9 mouse cellular contexts compared by ENCODE assay signal in the genomic region with DNA sequence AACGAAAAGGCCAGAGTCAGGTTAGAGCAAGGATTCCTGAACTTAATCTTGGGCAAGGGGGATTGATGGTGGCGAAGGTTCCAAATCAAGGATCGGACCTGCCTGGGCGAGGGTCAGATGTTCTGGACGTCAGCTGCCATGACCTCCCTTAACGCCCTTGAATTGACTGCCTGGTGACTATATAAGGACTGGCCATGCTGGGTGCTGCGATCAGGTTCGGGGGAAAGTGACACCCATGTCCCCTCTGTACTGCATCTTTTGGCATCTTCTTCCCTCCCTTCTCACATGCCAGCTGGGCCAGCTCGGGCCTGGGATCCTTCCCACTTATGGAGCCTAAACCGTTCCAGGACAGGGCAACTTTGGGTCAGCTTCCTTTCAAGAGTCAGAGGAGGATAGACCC. TPM values are rescaled to one million over a fixed set of nuclear protein-coding genes. Genes with fewer than 3 reads are reported as not detected.
DNase-seq lines count a peak whose midpoint lies in the region; ATAC-seq lines count a peak whose summit lies in the region.
"Had no signal": no experiment of that assay in that cellular context is flagged by ENCODE, and none has a peak within 500 bp of the region (broad histone marks: within the 10 kb centered on the region; RNA-seq: fewer than 3 reads in every experiment).

No protein-coding gene starts in this region.

- H3K27me3 ChIP-seq in kidney, embryonic 16.5 days (ENCODE audit: insufficient read depth, low read length): no peaks in the 10 kb centered on the region
- no peaks in the 10 kb centered on the region for H3K27me3 ChIP-seq in liver, embryonic 11.5 days (replicated peaks; ENCODE audit: control insufficient read depth, insufficient read depth, low read length)
- H3K27me3 ChIP-seq: Patski had no signal

- H3K36me3 ChIP-seq in kidney, embryonic 16.5 days (ENCODE audit: insufficient read depth, low read length): peaks cover 19% of the 10 kb centered on the region
- peaks cover 16% of the 10 kb centered on the region for H3K36me3 ChIP-seq in liver, embryonic 11.5 days (ENCODE audit: control insufficient read depth, insufficient read depth, low read length)

- H3K27ac ChIP-seq in kidney, embryonic 16.5 days (ENCODE audit: low read length): peak overlapping the region; percentile 97
- no peak overlapping the region for H3K27ac ChIP-seq in liver, embryonic 11.5 days (ENCODE audit: low read depth, low read length)

- peaks cover 27% of the 10 kb centered on the region for H3K4me1 ChIP-seq in kidney, embryonic 16.5 days (ENCODE audit: insufficient read depth, low read length)
- peaks cover 18% of the 10 kb centered on the region for H3K4me1 ChIP-seq in liver, embryonic 11.5 days (replicated peaks; ENCODE audit: control insufficient read depth, insufficient read depth, low read length)

- ATAC-seq in kidney, embryonic 16.5 days (ENCODE audit: low FRiP score, low TSS enrichment): no peak
- no peak for ATAC-seq in liver, embryonic 11.5 days (replicated peaks; ENCODE audit: low FRiP score)
- ATAC-seq in monocyte, adult 5-6 weeks (replicated peaks; ENCODE audit: insufficient number of reproducible peaks, low FRiP score, low TSS enrichment, poor library complexity, severe bottlenecking): no peak

- DNase-seq in kidney, adult 9 months: no peak
- DNase-seq in cerebellum, adult 9-10 months: peak; percentile 58
- peak; percentile 60 to 61 for DNase-seq in heart, adult 9 months (ENCODE audit: low spot score in 2 of 2)
- no peak for DNase-seq in liver, embryonic 11.5 days (ENCODE audit: low spot score)
- no peak for DNase-seq in left cerebral cortex, adult 9 months (ENCODE audit: low spot score in 2 of 2)
- DNase-seq in urinary bladder, adult 2 months (ENCODE audit: low spot score): no peak

- H3K4me3 ChIP-seq in kidney, embryonic 16.5 days (ENCODE audit: low read length): peak overlapping the region; percentile 72
- H3K4me3 ChIP-seq in liver, embryonic 11.5 days (ENCODE audit: low read depth, low read length): peak overlapping the region; percentile 74

- peak overlapping the region; percentile 87 for H3K4me2 ChIP-seq in kidney, embryonic 16.5 days (replicated peaks; ENCODE audit: low read depth, low read length)
- H3K4me2 ChIP-seq in liver, embryonic 11.5 days: peak overlapping the region; percentile 100

- 5% methylated on average over 10 of the region's 10 CpGs for WGBS in kidney, embryonic 16.5 days
- 17% methylated on average over 10 of the region's 10 CpGs for WGBS in liver, embryonic 11.5 days

- H3K9ac ChIP-seq in kidney, embryonic 16.5 days (replicated peaks; ENCODE audit: low read length): peak overlapping the region; percentile 77
- peak overlapping the region; percentile 69 for H3K9ac ChIP-seq in liver, embryonic 11.5 days (ENCODE audit: low read depth, low read length)

- no peaks in the 10 kb centered on the region for H3K9me3 ChIP-seq in kidney, embryonic 16.5 days (ENCODE audit: low read length)
- no peaks in the 10 kb centered on the region for H3K9me3 ChIP-seq in liver, embryonic 11.5 days (ENCODE audit: control insufficient read depth, low read length)

RNA-seq across cellular contexts. Expression of gene Tmem38a, which starts 0.7 kb away (rescaled TPM):
- 25.2 and 26.3 TPM in 2 replicates for polyA plus RNA-seq in kidney, embryonic 16.5 days (2015; fragmentation: Nextera tagmentation; extraction: Ambion mirVana)
- polyA plus RNA-seq in liver, embryonic 11.5 days (2014; fragmentation: Nextera tagmentation; extraction: Ambion mirVana): 4.4 and 4.6 TPM in 2 replicates
- total RNA-seq in monocyte, adult 5-6 weeks (2017): 1.3 to 2.1 TPM (median 2.1 TPM) in 3 replicates
- polyA plus RNA-seq in urinary bladder, adult 2 months (2012; rRNA removed): 80.0 and 91.5 TPM in 2 replicates

RNA-seq across cellular contexts. Expression of gene Smim7, which starts 1.6 kb away (rescaled TPM):
- polyA plus RNA-seq in kidney, embryonic 16.5 days (2015; fragmentation: Nextera tagmentation; extraction: Ambion mirVana): 114 and 116 TPM in 2 replicates
- polyA plus RNA-seq in liver, embryonic 11.5 days (2014; fragmentation: Nextera tagmentation; extraction: Ambion mirVana): 77.9 and 78.0 TPM in 2 replicates
- total RNA-seq in monocyte, adult 5-6 weeks (2017): 56.3 to 87.7 TPM (median 82.9 TPM) in 3 replicates
- polyA plus RNA-seq in urinary bladder, adult 2 months (2012; rRNA removed): 60.1 and 70.8 TPM in 2 replicates

RNA-seq across cellular contexts. Expression of gene Med26, which starts 24.4 kb away (rescaled TPM):
- polyA plus RNA-seq in kidney, embryonic 16.5 days (2015; fragmentation: Nextera tagmentation; extraction: Ambion mirVana): 18.7 and 18.9 TPM in 2 replicates
- 16.4 and 17.7 TPM in 2 replicates for polyA plus RNA-seq in liver, embryonic 11.5 days (2014; fragmentation: Nextera tagmentation; extraction: Ambion mirVana)
- 4.2 to 8.0 TPM (median 4.8 TPM) in 3 replicates for total RNA-seq in monocyte, adult 5-6 weeks (2017)
- 8.9 and 9.8 TPM in 2 replicates for polyA plus RNA-seq in urinary bladder, adult 2 months (2012; rRNA removed)

Comparison
In these comparisons a context has a peak if more than half of its experiments do, and no peak if none do; other contexts are left out.
1. DNase-seq: peak in cerebellum, adult 9-10 months (single experiment) and heart, adult 9 months (2 of 2); none in kidney, adult 9 months (single experiment), liver, embryonic 11.5 days (single experiment), left cerebral cortex, adult 9 months (0 of 2) and urinary bladder, adult 2 months (single experiment).